Mouse (Mus musculus) ovary, postnatal 10 days (tissue): ENCODE results near the gene Nlrp4a.
"Not testable (repeated sequence)": the region's sequence is repeated elsewhere in the genome, so short reads cannot be mapped to it uniquely, and the experiment has no call there.

Experiments
- DNase-seq: peaks from one replicate; pipeline ENCODE4 v3.0.0; 2022; ENCODE audit warnings: low spot score

Nlrp4a gene

DNA sequence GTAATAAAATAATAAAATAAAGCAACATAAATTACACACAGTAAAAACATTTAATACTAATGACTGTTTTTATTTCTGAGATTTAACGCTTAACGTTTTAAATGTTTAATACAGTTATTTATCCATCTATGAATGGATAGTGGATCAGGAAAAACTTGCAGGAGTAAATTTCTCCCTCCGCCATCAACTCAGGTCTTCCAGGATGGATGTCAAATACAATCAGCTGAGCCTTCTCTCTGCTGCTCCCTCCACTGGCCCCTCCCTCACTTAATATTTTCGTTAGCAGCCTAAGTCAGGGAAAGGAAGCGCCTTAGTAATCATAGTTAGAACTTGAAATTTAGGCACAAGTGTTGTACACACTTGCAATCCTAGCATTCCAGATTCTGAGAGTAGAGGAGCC is at the start of gene Nlrp4a:
Gene Nlrp4a (plus strand): TSS at position 301 of the 400 bp plus-strand sequence.
- no peak for DNase-seq

GRCm38 (mm10) chr7:26386691-26387090 is 48.2 kb upstream of the Nlrp4a start:
- DNase-seq, result not testable (repeated sequence)

- DNase-seq, result not testable (repeated sequence)
These were observed 43.8 kb upstream of the Nlrp4a start for GRCm38 (mm10) chr7:26391137-26391536.

DNA sequence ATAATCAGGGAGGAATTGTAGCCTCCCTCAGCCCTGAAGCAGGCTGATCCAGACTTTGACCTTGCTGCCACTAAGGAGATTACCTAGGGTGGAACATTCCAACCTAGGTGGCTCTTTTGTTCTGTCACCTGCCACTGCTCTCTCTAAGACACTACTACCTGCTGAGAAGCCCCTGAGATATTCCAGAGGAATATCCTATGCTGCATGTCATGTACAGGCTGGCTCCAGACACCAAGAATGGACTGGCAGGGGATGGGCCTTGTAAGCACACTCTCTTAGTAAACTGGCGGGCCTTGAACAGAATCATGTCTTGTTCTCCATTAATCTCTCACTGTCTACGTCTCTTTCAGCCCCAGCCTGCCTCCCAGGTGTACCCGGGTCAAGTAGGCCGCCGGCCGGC is 43.1 kb upstream of the Nlrp4a start:
- DNase-seq, result not testable (repeated sequence)

- DNase-seq, result not testable (repeated sequence)
These were observed 31.3 kb upstream of the Nlrp4a start, which contains the start of gene Nlrp9c for GRCm38 (mm10) chr7:26403600-26403999. Gene Nlrp9c, minus strand, starts transcription at chr7:26403700.

GRCm38 (mm10) chr7:26476690-26477089 is 41.8 kb downstream of the Nlrp4a start:
- DNase-seq, result no peak

DNA sequence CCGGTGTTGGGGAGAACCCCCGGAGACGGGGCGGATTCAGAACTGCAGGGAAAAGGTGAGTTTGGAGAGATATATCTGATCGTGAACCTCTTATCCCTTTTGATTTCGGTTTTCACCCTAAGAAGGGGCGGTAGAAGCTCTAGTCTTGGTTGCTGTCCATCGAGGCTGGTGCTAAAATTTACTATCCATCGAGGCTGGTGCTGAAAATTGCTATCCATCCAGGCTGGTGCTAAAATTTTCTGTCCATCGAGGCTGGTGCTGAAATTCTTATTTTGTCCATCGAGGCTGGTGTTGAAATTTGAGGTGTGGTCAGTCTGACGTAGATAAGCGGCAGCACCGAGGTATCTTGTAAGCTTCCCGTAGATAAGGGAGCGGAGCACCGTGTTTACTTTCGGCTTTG is 54.6 kb downstream of the Nlrp4a start:
- DNase-seq, result not testable (repeated sequence)
